In genomic region chr7:140082242-140082678, GRCm38 (mm10) we compare ENCODE assay signal across 8 mouse cellular contexts. TPM values are rescaled to one million over a fixed set of nuclear protein-coding genes. Genes with fewer than 3 reads are reported as not detected.
DNase-seq lines count a peak whose midpoint lies in the region; ATAC-seq lines count a peak whose summit lies in the region.

Gene Caly, minus strand, starts transcription at chr7:140082548.

- 8% methylated on average over 18 of the region's 18 CpGs for WGBS in lung, embryonic 15.5 days
- WGBS in midbrain, embryonic 11.5 days: 3% methylated on average over 18 of the region's 18 CpGs

- H3K4me2 ChIP-seq in lung, embryonic 15.5 days: no peak within 1 kb of the TSS
- H3K4me2 ChIP-seq in midbrain, embryonic 11.5 days: peak within 1 kb of the TSS; percentile 52

- peaks cover 42% of the 10 kb centered on the region for H3K27me3 ChIP-seq in lung, embryonic 15.5 days
- H3K27me3 ChIP-seq in midbrain, embryonic 11.5 days (ENCODE audit: control insufficient read depth, insufficient read depth, low read length): peaks cover 27% of the 10 kb centered on the region

- no peak within 1 kb of the TSS for H3K4me3 ChIP-seq in lung, embryonic 15.5 days
- peak within 1 kb of the TSS; percentile 22 for H3K4me3 ChIP-seq in midbrain, embryonic 11.5 days (ENCODE audit: low read depth, low read length)

- no peaks in the 10 kb centered on the region for H3K36me3 ChIP-seq in lung, embryonic 15.5 days
- H3K36me3 ChIP-seq in midbrain, embryonic 11.5 days (ENCODE audit: control insufficient read depth, insufficient read depth, low read length): no peaks in the 10 kb centered on the region

- DNase-seq in lung, postnatal 14 days: no peak
- DNase-seq in cerebellum, postnatal 25 days: peak; percentile 78 to 87
- peak; percentile 88 to 92 for DNase-seq in frontal cortex, postnatal 14 days (ENCODE audit: low spot score in 2 of 2)
- peak; percentile 90 for DNase-seq in left cerebral cortex, adult 11 months (ENCODE audit: low spot score)
- DNase-seq in midbrain, embryonic 11.5 days (ENCODE audit: low spot score, missing footprints): peak; percentile 93
- peak; percentile 95 for DNase-seq in telencephalon, adult 2 months (ENCODE audit: low read depth, low spot score)
- DNase-seq in heart, adult 9 months (ENCODE audit: low spot score in 2 of 2): no peak

- ATAC-seq in lung, embryonic 15.5 days (ENCODE audit: borderline replicate concordance, extremely low read depth, low FRiP score, low TSS enrichment): 0 out of 2 replicates have a peak, but pooled peaks have one; percentile 31
- ATAC-seq in midbrain, embryonic 11.5 days (ENCODE audit: low FRiP score): peak; percentile 84

- H3K4me1 ChIP-seq in lung, embryonic 15.5 days: no peaks in the 10 kb centered on the region
- peaks cover 22% of the 10 kb centered on the region for H3K4me1 ChIP-seq in midbrain, embryonic 11.5 days (ENCODE audit: control insufficient read depth, insufficient read depth, low read length)

- no peaks in the 10 kb centered on the region for H3K9me3 ChIP-seq in lung, embryonic 15.5 days
- H3K9me3 ChIP-seq in midbrain, embryonic 11.5 days (ENCODE audit: control insufficient read depth, low read length): no peaks in the 10 kb centered on the region

- no peak within 1 kb of the TSS for H3K9ac ChIP-seq in lung, embryonic 15.5 days
- H3K9ac ChIP-seq in midbrain, embryonic 11.5 days (ENCODE audit: low read length): peak within 1 kb of the TSS; percentile 34

- no peak within 1 kb of the TSS for H3K27ac ChIP-seq in lung, embryonic 15.5 days
- no peak within 1 kb of the TSS for H3K27ac ChIP-seq in midbrain, embryonic 11.5 days (ENCODE audit: low read depth, low read length)

RNA-seq across cellular contexts. Expression of gene Caly, which starts in this region (rescaled TPM):
- 0.66 and 1.1 TPM in 2 replicates for polyA plus RNA-seq in lung, embryonic 15.5 days (2015; fragmentation: Nextera tagmentation; extraction: Ambion mirVana)
- 7.6 and 8.8 TPM in 2 replicates for polyA plus RNA-seq in midbrain, embryonic 11.5 days (2014; fragmentation: Nextera tagmentation; extraction: Ambion mirVana)

Comparison
In these comparisons a context has a peak if more than half of its experiments do, and no peak if none do; other contexts are left out.
1. DNase-seq: peak in cerebellum, postnatal 25 days (2 of 2), frontal cortex, postnatal 14 days (2 of 2), left cerebral cortex, adult 11 months (single experiment), midbrain, embryonic 11.5 days (single experiment) and telencephalon, adult 2 months (single experiment); none in lung, postnatal 14 days (single experiment) and heart, adult 9 months (0 of 2).